Mouse (Mus musculus) myocyte (in vitro differentiated cells): ENCODE measurements at regions not wholly inside any gene's neighbourhood (a gene's known extent, or its start where the extent isn't known, plus 50 kb on each side); places are given as distances from the start of the nearest gene placed in this dataset.

ENCODE experiments used
- E2F4 ChIP-seq: IDR thresholded peaks from one replicate; pipeline ENCODE4 v1.6.1; 2011; ENCODE audit warnings: mild to moderate bottlenecking, control low read depth, moderate library complexity; ENCODE audit not compliant: insufficient read depth
- MAX ChIP-seq: IDR thresholded peaks from one replicate; pipeline ENCODE4 v1.6.1; 2011; ENCODE audit warnings: low read depth, mild to moderate bottlenecking, control low read depth
- MYOD1 ChIP-seq, 3 experiments: IDR thresholded peaks; one replicate each; pipeline ENCODE4 v1.6.1; 2011; ENCODE audit warnings: control low read depth in 2 of 3, low read depth in 2 of 3, mild to moderate bottlenecking in 2 of 3, moderate library complexity in 1 of 3; ENCODE audit not compliant: insufficient read length in 2 of 3, control insufficient read depth in 1 of 3
- POLR2A ChIP-seq: IDR thresholded peaks from one replicate; pipeline ENCODE4 v1.6.1; 2011; ENCODE audit warnings: low read depth, mild to moderate bottlenecking, control low read depth, moderate library complexity; ENCODE audit not compliant: insufficient read length
- REST ChIP-seq: IDR thresholded peaks from one replicate; pipeline ENCODE4 v1.6.1; 2011; ENCODE audit warnings: mild to moderate bottlenecking, control low read depth, moderate library complexity; ENCODE audit not compliant: insufficient read depth, insufficient read length
- TCF12 ChIP-seq: IDR thresholded peaks from one replicate; pipeline ENCODE4 v1.6.1; 2011; ENCODE audit warnings: mild to moderate bottlenecking, control low read depth; ENCODE audit not compliant: poor library complexity, insufficient read depth, severe bottlenecking
- USF1 ChIP-seq: IDR thresholded peaks from one replicate; pipeline ENCODE4 v1.6.1; 2011; ENCODE audit warnings: low read depth, mild to moderate bottlenecking, control low read depth, moderate library complexity

DNA sequence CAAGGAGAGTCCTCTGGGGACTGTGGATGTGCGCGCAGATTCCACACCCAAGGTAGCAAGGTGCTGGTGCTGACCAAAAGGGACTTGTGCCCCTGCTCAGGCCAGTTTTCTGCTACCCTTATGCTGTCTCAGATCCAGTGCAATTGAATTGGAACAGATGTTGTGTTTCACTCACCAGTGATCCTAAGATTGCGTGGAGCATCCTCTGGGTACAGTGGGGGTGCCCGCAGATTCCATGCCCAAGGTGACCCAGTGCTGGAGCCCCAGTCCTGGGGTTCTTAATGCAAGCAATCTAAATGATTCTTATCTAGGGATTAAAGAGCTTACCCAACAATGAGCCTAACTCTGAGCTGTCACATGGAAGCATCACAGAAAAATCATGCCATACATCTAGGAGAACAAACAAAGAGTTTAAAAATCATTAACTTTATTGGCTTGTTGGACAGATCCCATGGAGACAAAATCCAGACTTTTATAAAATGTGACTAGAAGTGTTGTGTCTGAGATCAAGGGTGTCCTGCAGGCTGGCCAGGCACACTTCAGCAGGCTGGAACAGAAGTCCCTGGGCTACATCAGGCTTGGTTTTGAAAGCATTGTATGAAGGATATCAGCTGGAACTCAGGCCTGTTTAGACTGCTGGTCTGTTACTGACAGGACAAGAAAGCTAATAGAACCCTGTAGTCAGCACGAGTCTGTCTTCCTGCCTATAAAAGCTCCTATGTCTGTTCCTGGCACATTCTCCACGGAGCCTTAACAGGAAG, 226.4 kb upstream of the Negr1 start:
- no peak for TF ChIP-seq POLR2A
- no peak for TF ChIP-seq TCF12
- no peak for TF ChIP-seq MAX
- TF ChIP-seq USF1: no peak
- no peak for TF ChIP-seq REST
- no peak for TF ChIP-seq E2F4
- TF ChIP-seq MYOD1 (IDR thresholded peaks at IDR 0.05; ENCODE audit: control insufficient read depth in 1 of 3, insufficient read length in 2 of 3, low read depth in 2 of 3): no peak
